Comparison of ENCODE assay signal across 11 mouse cellular contexts in the genomic region with DNA sequence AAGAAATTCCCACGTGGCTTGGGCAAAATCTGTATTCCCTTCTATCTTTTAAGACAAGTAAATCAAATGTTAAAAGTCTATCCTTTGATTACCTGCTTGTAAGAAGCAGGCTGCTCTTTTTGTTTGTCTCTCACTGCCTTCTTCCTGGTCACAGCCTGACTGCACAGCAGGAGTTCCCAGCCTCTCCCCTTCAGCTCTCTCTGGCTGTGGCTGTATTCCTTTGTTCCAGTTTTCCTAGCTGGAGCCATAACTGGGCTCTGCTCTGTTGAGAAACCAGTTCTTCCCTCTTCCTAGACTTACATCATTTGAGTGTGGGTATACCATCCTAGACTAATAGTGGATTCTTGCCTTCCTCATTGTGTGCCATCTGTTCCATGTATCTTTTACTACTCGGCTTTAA. TPM values are rescaled to one million over a fixed set of nuclear protein-coding genes. Genes with fewer than 3 reads are reported as not detected.
DNase-seq lines count a peak whose midpoint lies in the region; ATAC-seq and TF ChIP-seq lines count a peak whose summit lies in the region.
"Had no signal": no experiment of that assay in that cellular context is flagged by ENCODE, and none has a peak within 500 bp of the region (broad histone marks: within the 10 kb centered on the region; RNA-seq: fewer than 3 reads in every experiment).

No protein-coding gene starts in this region.

- H3K9me3 ChIP-seq in heart, embryonic 13.5 days: no peaks in the 10 kb centered on the region
- H3K9me3 ChIP-seq in forebrain, embryonic 15.5 days: no peaks in the 10 kb centered on the region
- H3K9me3 ChIP-seq in midbrain, embryonic 12.5 days: no peaks in the 10 kb centered on the region

- 36% methylated on average over 2 of the region's 2 CpGs for WGBS in heart, embryonic 13.5 days
- whole genome bisulfite sequencing in forebrain, embryonic 15.5 days: 14% methylated on average over 2 of the region's 2 CpGs
- WGBS in midbrain, embryonic 12.5 days: 29% methylated on average over 2 of the region's 2 CpGs

- H3K4me1 ChIP-seq in heart, embryonic 13.5 days: peaks cover 11% of the 10 kb centered on the region
- H3K4me1 ChIP-seq in forebrain, embryonic 15.5 days: peaks cover 15% of the 10 kb centered on the region
- H3K4me1 ChIP-seq in midbrain, embryonic 12.5 days: peaks cover 4% of the 10 kb centered on the region; the same call in 1 of the 2 replicates

- no peak overlapping the region for H3K4me3 ChIP-seq in heart, embryonic 13.5 days
- no peak overlapping the region for H3K4me3 ChIP-seq in forebrain, embryonic 15.5 days
- H3K4me3 ChIP-seq in midbrain, embryonic 12.5 days: no peak overlapping the region
- H3K4me3 ChIP-seq: erythroblast, embryonic 14.5 days had no signal

- no peak for TF ChIP-seq CTCF in brain, embryonic 14.5 days (IDR thresholded peaks at IDR 0.05; ENCODE audit: borderline replicate concordance, extremely low read depth, insufficient read depth, insufficient read length)

- no peaks in the 10 kb centered on the region for H3K27me3 ChIP-seq in heart, embryonic 13.5 days (replicated peaks)
- H3K27me3 ChIP-seq in forebrain, embryonic 15.5 days: no peaks in the 10 kb centered on the region
- no peaks in the 10 kb centered on the region for H3K27me3 ChIP-seq in midbrain, embryonic 12.5 days

- peak overlapping the region; percentile 45; the same call in 1 of the 2 replicates for H3K27ac ChIP-seq in heart, embryonic 13.5 days (replicated peaks)
- H3K27ac ChIP-seq in forebrain, embryonic 15.5 days (replicated peaks): peak overlapping the region; percentile 67
- peak overlapping the region; percentile 73 for H3K27ac ChIP-seq in midbrain, embryonic 12.5 days (replicated peaks)

- no peak for DNase-seq in heart, adult 11 months
- peak; percentile 35 for DNase-seq in brain, embryonic 14.5 days (ENCODE audit: low read depth)
- no peak for DNase-seq in embryo, embryonic 10 days (ENCODE audit: low spot score)
- no peak for DNase-seq in adrenal gland, postnatal 36 days
- DNase-seq in thymus, postnatal 14 days: no peak
- DNase-seq: heart, postnatal 14 days; layer of hippocampus, adult 9-11 months had no signal

- no peak for TF ChIP-seq POLR2A in brain, embryonic 14.5 days (IDR thresholded peaks at IDR 0.05; ENCODE audit: borderline replicate concordance, extremely low read depth, insufficient read depth, insufficient read length, poor library complexity, severe bottlenecking)

- peaks cover 17% of the 10 kb centered on the region for H3K36me3 ChIP-seq in heart, embryonic 13.5 days
- peaks cover 7% of the 10 kb centered on the region for H3K36me3 ChIP-seq in forebrain, embryonic 15.5 days
- peaks cover 19% of the 10 kb centered on the region; the same call in 1 of the 2 replicates for H3K36me3 ChIP-seq in midbrain, embryonic 12.5 days

- H3K4me2 ChIP-seq in heart, embryonic 13.5 days: no peak overlapping the region
- no peak overlapping the region for H3K4me2 ChIP-seq in forebrain, embryonic 15.5 days (replicated peaks)
- no peak overlapping the region for H3K4me2 ChIP-seq in midbrain, embryonic 12.5 days (replicated peaks)

- no peak overlapping the region for H3K9ac ChIP-seq in heart, embryonic 13.5 days
- H3K9ac ChIP-seq in forebrain, embryonic 15.5 days (replicated peaks): no peak overlapping the region
- no peak overlapping the region for H3K9ac ChIP-seq in midbrain, embryonic 12.5 days (replicated peaks)

- no peak for ATAC-seq in heart, embryonic 13.5 days (ENCODE audit: extremely low read depth, insufficient number of reproducible peaks, low FRiP score, low TSS enrichment)
- ATAC-seq in forebrain, embryonic 15.5 days (replicated peaks): no peak
- no peak for ATAC-seq in midbrain, embryonic 12.5 days (ENCODE audit: low FRiP score, low read depth)

RNA-seq across cellular contexts. Expression of gene Ube2r2, which starts 29.4 kb away (rescaled TPM):
- 73.3 and 75.3 TPM in 2 replicates for polyA plus RNA-seq in heart, embryonic 13.5 days (2015; fragmentation: Nextera tagmentation; extraction: Ambion mirVana)
- polyA plus RNA-seq in brain, embryonic 14.5 days (2012; rRNA removed): 139 and 175 TPM in 2 replicates
- polyA plus RNA-seq in forebrain, embryonic 15.5 days (2015; fragmentation: Nextera tagmentation; extraction: Ambion mirVana): 62.0 and 67.1 TPM in 2 replicates
- 97.7 and 115 TPM in 2 replicates for polyA plus RNA-seq in midbrain, embryonic 12.5 days (2016; fragmentation: Nextera tagmentation; extraction: Ambion mirVana)
- total RNA-seq in adrenal gland, postnatal 36 days (2021): 100 to 1,000 TPM; 103 to 115 TPM

RNA-seq across cellular contexts. Expression of gene Nol6, which starts 40.7 kb away (rescaled TPM):
- 15.7 and 18.2 TPM in 2 replicates for polyA plus RNA-seq in heart, embryonic 13.5 days (2015; fragmentation: Nextera tagmentation; extraction: Ambion mirVana)
- 51.5 and 57.4 TPM in 2 replicates for polyA plus RNA-seq in brain, embryonic 14.5 days (2012; rRNA removed)
- polyA plus RNA-seq in forebrain, embryonic 15.5 days (2015; fragmentation: Nextera tagmentation; extraction: Ambion mirVana): 35.3 and 36.2 TPM in 2 replicates
- polyA plus RNA-seq in midbrain, embryonic 12.5 days (2016; fragmentation: Nextera tagmentation; extraction: Ambion mirVana): 27.4 and 28.2 TPM in 2 replicates
- 10 to 100 TPM; 58.0 to 61.8 TPM for total RNA-seq in adrenal gland, postnatal 36 days (2021)
